Mouse (Mus musculus): ENCODE data around the gene Slc12a5. TPM values are rescaled to one million over a fixed set of nuclear protein-coding genes. Genes with fewer than 3 reads are reported as not detected.

Gene Slc12a5
- total RNA-seq, 4 experiments from 2014 or later: 0.31 to 0.40 (median 0.36) TPM

DNA sequence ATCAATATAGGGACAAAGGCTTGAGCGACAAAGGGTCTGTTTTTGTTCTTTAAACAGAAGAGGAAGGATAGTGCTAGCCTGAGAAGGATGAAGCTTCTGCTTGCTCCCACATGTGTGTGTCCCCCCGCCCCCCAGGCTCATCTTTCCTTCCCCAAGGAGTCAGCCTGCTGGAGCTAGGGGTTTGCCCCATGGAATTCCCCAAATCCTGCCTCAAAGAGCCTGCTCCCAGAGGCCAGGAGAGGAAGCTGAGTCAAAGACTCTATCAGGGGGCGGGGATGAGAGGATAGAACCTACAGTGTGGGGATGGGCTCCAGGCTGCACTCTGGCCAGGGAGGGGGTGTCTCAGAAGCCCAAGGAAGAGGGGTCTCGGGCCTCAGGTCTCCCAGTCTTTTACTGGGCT, 13.1 kb upstream of the Slc12a5 start:
- no peak for DNase-seq (ENCODE audit: low spot score in 2 of 2)

DNA sequence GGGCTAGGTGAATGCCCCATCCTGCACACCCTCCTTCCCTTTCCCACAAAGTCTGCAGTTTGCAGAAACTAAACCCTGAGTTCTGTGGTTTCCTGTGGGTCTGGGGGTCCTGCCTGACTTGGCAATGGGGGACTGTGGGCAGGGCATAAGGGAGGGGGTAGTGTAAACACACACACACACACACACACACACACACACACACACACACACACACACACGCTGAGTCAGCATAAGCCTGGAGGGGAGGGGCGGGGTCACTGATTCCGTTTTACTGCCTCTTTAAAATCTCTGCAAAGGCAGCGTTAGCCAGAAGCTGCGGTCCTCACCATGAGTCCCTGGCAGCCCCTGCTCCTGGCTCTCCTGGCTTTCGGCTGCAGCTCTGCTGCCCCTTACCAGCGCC, 12.7 kb upstream of the Slc12a5 start:
- no peak for DNase-seq (ENCODE audit: low spot score in 2 of 2)

DNA sequence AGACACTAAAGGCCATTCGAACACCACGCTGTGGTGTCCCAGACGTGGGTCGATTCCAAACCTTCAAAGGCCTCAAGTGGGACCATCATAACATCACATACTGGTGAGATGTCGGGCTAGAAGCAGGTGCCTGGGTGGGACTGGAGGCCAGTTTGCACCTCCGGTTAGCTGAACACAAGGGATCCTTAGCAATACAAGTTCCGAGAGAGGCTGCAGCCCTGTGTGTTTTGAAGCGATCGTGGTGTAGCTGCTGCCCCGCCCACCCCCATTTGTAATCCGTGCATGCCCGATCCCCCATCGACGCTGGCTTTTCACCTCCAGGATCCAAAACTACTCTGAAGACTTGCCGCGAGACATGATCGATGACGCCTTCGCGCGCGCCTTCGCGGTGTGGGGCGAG, 11.6 kb upstream of the Slc12a5 start:
- DNase-seq (ENCODE audit: low spot score in 2 of 2): no peak

DNA sequence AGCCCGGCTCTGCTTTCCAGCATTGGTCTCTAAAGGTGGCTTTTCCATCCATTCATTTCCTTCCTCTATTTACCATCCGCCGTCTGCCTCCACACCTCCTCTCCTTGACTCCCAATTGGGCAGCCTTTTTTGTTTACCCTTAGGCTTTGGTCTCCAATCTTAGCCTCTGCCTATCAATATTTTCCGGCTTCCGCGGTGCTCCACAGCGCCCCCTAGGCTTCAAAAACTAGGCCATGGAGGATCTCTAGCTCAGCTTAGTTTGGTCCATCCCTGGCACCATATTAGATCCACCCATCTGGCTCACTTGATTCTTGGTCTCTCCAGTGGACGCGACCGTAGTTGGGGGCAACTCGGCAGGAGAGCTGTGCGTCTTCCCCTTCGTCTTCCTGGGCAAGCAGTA, 10.1 kb upstream of the Slc12a5 start:
- DNase-seq (ENCODE audit: low spot score in 2 of 2): no peak

DNA sequence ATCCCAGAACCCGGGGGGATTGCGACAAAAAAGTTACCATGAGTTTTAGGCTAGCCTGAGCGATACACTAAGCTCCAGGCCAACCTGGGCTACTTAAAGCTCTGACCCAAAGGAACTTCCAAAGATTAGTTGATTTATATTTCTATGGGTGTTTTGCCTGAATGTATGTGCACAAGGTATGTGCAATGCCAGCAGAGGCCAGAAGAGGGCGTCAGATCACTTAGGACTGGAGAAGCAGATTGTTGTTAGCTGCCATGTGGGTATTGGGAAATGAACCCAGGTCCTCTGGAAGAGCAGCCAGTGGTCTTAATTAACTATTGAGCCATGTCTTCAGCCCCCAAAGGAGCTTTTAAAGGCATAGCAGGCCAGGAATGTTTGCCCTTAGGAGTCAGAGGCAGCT, 8.9 kb upstream of the Slc12a5 start:
- DNase-seq (ENCODE audit: low spot score in 2 of 2): no peak

DNA sequence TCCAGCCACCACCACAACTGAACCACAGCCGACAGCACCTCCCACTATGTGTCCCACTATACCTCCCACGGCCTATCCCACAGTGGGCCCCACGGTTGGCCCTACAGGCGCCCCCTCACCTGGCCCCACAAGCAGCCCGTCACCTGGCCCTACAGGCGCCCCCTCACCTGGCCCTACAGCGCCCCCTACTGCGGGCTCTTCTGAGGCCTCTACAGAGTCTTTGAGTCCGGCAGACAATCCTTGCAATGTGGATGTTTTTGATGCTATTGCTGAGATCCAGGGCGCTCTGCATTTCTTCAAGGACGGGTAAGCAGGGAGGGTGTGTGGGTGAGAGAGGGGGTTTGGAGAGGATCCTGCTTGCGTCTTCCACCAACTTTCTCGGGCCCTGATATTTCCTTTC, 8.2 kb upstream of the Slc12a5 start:
- no peak for DNase-seq (ENCODE audit: low spot score in 2 of 2)

DNA sequence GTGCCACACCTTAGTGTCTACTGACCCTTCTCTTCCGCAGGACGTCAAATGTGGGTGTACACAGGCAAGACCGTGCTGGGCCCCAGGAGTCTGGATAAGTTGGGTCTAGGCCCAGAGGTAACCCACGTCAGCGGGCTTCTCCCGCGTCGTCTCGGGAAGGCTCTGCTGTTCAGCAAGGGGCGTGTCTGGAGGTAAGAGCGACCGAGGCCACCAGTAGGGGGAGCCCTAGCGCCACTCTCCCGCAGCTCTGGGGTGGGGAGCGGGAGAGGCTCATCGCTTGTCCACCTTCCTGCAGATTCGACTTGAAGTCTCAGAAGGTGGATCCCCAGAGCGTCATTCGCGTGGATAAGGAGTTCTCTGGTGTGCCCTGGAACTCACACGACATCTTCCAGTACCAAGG, 7.4 kb upstream of the Slc12a5 start:
- DNase-seq (ENCODE audit: low spot score in 2 of 2): peak; percentile 20 to 30

DNA sequence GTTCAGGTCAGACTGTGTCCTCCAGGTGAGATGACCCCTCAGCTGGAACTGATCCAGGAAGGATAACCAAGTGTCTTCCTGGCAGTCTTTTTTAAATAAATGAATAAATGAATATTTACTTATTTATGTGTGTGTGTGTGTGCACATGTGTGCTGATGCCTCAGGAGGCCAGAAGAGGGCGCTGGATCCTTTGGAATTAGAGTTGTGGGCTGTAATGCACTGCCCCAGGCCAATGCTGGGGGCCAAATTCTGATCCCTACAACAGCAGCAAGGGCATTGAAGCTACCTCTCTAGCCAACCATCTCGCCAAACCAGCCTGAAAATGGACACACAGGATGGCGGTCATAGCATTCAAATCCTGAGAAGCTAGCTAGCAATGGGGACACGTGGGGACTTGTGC, 4.9 kb upstream of the Slc12a5 start:
- DNase-seq (ENCODE audit: low spot score in 2 of 2): no peak

DNA sequence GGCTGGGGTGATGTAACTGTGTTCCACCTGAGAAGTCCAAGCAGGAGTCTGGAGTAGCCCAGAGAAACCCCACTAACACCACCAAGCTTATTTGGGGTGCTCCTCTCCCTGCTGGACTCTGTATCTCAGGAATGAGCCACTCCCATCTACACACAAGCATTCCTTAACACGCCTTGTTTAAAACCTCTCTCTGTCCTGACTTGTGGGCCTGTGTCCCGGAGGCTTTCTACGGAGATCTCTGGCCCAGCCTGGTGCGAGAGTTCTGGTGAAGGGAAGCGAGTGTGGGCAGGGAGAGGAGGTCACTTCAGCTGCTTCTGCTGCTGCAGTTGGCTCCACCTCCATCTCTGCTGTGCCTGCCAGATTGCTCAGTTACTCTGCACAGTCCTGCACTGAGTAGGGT, 4.4 kb upstream of the Slc12a5 start:
- no peak for DNase-seq (ENCODE audit: low spot score in 2 of 2)

DNA sequence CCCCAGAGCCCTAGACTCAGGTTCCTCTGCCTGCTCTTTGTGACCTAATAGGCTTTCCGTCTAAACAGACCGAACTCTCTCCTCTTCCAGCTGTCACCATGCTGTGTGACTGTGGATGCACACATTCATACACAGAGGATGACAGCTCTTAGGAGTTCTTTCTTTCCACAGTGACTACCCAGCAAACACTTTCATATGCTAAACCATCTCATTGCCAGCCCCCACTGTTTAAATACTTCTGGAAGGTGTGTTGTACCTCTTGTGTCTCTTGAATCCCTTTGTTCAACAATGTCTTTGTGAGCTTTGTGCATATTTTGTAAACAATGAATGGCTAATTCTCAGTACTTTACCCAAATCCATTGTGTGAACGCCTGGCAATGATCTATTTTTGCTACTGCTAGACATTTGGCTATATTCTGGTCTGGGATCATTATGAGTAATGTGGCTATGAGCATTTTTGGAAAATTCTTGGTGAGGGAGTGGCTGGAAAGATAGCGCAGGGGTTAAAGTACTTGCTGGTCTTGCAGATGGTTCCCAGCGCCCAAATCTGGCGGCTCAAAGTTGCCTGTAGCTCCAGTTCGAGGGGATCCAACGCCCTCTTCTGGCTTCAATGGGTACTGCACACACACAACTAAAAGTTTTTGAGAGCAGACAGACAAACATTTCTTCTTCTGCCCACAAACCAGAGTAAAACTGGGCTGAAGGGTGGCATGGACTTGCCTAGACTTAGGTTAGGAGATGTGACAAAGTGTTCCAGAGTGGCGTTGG, 2.9 kb upstream of the Slc12a5 start:
- DNase-seq (ENCODE audit: low spot score in 2 of 2): no peak

DNA sequence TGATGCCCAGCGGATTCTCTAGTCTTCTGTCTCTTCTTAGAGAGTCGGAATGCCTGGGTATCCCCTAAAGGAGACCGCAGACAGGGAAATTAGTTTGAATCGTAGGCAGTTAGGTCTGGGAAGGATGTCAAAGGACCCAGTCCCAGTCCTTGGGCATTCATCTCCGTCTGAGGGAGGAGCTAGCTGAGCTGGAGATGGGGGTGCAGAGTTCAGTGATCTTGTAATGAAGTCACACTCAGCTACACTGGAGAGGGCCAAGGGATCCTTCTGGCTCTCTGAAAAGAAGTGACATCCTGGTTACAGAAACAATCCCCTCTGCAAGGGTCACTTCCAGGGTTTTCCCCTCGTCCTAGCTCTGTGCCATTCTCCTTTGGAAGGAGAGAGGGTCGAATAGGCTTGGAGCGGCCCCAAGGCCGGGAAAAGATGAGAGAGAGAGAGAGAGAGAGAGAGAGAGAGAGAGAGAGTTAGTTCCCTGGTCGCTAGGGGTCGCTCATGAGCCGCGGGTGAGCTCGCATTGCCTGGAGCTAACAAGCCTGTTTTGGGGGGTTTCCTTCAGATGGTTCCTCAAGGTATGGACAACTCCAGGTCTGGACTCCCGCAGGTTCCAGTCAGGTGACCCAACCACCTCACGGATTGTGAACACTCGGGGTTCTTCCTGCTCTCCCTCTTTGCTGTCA, 1.0 kb downstream of the Slc12a5 start:
- DNase-seq (ENCODE audit: low spot score in 2 of 2): no peak

DNA sequence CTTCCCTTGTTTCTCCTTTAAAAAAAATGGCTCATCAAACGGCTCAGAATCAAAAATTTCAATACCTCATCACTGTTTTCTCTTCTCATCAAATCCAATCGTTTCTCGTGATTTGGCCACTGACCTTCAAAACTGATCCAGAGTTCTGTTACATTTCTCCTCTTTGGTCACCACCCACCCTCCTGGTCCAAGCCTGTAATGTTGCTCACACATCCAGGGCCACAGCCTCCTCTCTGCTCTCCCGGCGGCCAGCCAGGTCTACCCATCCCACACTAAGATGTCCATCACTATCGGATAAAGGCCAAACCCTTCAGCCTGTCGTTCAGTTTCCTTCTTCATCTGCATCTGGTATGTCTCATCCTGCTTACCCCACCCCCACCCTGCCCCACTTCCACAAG, 1.6 kb downstream of the Slc12a5 start:
- DNase-seq (ENCODE audit: low spot score in 2 of 2): no peak

DNA sequence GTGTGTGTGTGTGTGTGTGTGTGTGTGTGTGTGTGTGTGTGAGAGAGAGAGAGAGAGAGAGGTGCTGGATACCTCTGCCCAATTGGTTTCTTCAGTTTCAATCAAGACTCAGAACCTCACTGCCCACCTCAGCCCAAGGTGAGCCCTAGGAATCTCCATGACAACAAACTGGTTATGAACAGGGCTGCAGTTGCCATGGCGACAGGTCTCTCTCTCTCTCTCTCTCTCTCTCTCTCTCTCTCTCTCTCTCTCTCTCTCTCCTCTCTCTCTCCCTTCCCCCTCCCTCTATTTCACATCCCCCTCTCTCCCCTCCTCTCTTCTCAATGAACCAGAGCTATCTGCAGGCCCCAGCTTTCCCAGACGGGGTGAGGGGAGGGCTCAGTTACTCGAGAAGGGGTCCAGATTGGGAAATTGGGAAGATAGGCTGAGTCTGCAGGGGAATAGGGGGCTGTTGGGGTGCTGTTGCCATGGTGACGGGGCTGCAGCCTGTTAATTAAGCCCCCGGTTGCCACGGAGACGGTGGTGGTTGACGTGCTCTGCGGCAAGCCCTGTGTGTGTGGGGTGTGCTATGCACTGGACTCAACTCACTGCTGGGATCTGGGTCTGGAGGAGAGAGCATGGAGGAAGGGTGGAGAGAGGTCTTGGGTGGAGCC, 3.8 kb downstream of the Slc12a5 start:
- DNase-seq (ENCODE audit: low spot score in 2 of 2): no peak

DNA sequence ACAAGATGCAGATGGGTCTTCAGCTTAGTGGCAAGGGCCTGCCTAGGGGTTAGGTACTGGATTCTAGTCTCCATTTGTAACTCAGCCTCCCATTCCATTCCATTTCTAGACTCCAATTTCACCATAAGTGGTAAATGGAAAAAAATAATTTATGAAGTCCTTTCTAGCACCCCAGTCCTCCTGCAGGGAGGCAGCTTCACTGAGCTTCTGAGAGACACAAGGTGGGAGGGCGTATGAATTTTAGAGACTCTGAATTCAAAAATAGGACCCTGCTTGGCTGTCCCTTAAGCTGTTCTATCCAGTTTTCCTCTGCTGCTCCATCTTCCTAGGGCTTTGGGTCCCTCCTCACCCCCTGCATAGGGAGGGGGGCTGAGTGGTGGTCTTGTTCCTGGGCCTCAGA, 4.4 kb downstream of the Slc12a5 start:
- DNase-seq (ENCODE audit: low spot score in 2 of 2): no peak

DNA sequence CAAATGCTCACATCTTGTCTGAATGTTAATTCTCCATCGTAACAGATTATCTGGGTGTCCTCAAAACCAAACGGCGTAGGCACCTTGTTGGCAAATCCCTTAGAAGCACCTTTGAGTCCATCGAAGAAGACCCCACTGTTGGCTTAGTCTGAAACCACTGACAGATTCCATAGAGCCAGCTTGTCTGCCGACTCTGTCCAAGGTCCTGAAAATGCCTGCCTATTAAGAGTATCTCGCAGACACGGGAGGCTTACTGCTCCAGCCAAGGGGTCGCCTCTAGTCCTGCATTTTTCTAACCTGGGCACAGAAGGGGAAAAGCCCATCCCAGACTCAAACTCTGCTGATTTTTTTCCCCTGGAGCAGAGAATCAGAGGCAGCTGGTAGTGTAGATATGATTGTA, 5.8 kb downstream of the Slc12a5 start:
- no peak for DNase-seq (ENCODE audit: low spot score in 2 of 2)

DNA sequence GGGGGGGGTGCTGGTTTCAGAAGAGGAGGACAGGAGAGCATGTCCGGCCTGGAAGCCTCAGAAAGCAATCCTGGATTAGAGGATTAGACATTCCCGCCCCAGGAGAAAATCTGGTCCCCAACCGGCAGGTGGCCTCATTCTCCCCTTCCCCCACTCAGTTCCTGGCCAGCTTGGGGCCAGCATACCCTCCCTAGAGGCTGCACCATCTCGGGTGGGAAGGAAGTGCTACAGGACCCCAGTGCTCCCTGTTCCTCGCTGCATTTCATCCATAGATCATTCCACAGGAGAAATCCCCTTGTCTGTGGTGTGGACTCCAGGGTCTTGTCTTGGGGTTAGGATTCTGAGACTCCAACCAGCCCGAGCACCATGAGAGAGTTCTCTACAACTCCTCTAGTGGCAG, 6.6 kb downstream of the Slc12a5 start:
- DNase-seq (ENCODE audit: low spot score in 2 of 2): no peak

DNA sequence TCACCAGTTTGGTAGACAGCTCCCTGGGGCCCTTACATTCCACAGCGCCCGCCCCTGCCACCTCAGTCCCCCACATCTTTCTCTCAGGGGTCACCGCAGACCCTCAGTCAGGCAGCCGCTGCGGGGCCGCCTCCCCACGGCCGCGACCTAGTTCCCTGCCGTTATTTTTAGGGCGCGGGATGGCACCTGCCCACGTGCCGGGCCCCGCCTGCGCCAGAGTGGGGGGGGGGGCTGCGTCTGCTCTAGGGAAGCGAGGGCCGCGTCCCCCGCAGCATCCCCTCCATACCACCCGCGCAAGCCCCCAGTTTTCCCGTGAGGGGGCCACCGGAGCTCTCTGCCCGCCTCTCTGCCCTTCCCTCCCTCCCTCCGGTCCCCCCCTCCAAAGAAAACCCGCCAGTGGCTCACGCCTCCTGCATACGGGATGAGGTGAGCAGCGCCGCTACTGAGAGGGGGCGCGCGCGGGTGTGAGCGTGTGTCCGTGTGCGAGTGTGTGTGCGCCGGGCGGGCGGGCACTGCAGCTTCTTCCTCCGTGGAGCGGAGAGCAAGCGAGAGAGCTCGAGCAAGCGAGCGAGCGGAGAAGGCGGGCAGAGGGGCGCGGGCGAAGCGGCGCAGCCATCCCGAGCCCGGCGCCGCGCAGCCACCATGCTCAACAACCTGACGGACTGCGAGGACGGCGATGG, 7.3 kb downstream of the Slc12a5 start:
- no peak for DNase-seq (ENCODE audit: low spot score in 2 of 2)

DNA sequence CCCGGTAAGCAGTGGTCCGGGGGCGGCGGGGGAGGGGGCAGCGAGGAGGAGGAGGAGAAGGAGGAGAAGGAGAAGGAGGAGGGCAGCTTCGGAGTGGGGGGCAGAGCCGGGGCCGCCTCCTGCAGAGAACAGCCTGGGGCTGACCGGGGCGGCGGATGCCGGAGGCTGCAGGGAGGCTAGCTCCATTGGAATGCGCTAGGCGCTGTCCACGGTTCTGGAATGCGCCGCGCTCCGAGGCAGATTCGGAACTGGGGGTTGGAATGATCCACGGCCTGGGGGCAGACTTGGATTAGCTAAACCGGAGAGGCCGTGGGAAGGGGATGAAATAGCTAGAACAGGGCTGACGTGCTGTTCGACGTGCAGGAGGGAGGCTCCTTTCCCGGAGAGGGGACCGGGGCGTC, 7.8 kb downstream of the Slc12a5 start:
- peak in 1 of 2 experiments; percentile 12 for DNase-seq (ENCODE audit: low spot score in 2 of 2)

DNA sequence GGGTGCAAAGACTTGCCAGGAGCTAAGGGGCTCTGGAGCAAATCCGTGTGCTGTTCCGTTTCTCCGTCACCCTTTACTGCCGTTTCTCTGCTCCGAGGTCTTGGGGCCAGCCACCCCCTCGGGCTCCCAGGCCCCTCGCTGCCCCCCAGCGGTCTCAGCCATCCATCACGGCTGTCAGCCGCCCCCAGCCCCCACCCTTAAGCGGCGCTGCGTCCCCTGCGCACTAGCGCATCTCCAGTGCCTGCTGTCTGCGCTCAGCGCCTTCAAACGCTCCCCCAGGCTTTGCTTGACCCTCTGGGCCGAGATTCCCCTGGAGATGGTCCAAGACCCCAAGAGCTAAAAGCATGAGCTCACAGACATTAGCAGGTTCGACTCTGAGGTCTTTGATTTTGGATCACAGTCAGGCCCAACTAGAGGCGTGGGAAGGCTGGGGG, 8.8 kb downstream of the Slc12a5 start:
- no peak for DNase-seq (ENCODE audit: low spot score in 2 of 2)

DNA sequence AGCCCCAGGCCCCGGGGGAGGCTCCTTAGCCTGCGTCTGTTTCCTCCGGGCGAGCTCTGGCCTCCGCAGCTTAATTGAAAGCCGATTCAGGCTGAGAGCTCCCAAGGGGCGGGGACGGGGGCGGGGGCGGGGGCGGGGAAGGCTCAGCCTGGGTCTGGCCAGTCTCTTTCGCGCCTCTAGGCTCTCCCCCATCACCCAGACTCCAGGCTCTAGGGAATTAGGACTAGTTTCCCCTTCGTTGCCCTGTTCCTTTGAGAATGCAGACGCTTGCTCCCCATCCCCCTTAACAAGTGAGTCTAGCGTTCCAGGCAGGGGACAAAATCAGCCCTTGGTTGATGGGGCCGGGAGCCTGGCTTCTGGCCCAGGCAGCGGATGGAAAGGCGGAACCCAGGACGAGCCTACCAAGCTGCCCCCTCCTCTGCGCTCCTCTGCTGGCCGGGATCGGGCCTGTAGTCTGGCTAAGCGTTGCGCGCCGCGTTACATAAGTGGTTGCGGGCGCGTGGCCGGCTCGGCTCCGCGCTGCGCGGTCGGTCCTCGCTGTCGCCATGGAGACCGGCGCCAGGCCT, 10.1 kb downstream of the Slc12a5 start:
- DNase-seq (ENCODE audit: low spot score in 2 of 2): no peak

DNA sequence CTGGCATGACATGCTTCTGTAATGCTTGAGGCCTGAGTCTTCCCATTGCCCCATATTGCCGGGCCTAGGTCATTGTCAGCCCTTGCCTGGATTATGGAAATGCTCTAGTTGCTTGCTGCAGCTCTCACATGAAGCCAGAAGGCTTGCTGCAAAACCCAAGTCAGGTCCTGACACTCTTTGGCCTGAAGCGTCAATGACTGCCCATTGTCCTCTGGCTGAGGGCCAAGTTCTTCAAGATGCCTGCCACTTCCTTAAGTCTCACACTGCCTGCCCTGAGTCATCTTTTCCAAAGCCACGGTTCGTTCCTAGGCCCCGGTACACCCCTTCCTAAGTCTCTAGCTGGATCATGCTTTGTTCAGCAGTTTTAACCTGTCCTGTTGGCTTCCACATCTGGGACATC, 12.0 kb downstream of the Slc12a5 start:
- no peak for DNase-seq (ENCODE audit: low spot score in 2 of 2)

DNA sequence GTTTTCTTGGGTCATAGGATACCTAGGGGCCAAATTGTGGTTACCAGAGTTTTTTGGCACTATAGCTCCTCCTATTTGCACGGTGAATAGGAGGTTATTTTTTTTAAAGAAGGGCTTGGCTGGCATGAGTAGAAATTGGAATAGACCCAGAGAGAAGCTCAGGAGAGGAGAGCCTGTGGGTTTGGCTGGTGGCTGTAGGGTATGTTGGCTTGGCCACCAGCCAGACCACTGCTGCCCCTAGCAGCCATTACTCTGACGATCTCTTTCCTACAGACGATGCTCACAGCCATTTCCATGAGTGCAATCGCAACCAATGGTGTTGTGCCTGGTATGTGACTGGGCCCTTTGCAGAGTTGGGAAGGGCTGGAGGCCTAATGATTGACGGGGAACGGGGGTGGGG, 15.0 kb downstream of the Slc12a5 start:
- DNase-seq (ENCODE audit: low spot score in 2 of 2): no peak

Data from gastrocnemius, adult 8-10 months (tissue).